Mouse (Mus musculus) thymus, adult 18-20 months (tissue): ENCODE results near the gene Pde4d.

Experiments
- DNase-seq, 2 experiments: peaks; one replicate each; pipeline ENCODE4 v3.0.0; 2022; ENCODE audit warnings: mixed read lengths in 2 of 2

The Pde4d gene

DNA sequence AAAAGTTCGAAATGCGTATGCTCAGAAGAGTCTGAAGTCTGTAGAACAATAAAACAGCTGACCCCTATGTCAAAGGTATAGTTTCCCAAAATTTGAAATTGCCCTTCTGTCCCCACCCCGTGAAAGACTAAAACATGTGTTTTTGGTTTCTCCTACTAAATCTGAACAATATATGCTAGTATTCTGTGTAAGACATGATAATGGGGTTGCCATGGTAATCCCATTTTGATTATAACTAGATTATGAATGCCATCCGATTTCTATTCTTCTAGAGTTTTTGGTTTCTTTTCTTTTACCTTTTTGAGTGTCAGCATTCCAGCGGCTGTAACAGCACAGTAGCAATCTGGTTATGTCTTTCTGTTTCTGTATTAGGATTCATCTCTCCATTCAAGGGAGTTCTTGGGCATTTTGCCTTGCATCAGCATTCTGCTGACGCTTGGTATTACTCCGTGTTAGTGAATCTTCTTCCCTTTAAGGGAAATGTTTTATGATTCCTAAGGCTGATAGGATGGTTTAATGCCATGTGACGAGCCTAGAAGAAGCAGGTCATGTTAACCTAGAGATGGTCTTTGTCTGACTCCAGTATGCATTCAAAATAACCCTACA, 1142.5 kb downstream of the Pde4d start:
- no peak for DNase-seq

DNA sequence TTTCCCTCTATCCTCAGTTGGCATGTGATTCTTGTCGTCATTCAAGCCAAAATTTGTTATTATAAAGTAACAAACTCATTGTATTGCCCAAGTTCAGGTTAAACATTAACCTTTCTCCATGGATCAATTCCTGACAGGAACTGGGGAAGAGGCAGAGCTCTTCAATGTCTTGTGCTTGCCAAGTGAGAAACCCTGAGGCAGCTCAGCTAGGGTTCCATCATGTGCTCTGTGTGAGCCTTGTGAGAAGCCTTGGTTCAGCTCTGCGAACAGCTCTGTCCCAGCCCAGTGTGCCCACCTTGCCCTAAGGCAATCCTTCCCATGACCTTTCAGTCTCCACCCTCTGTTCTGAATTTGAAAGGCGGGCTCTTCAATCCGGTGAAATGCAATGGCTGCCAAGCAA, 1150.0 kb downstream of the Pde4d start:
- no peak for DNase-seq

DNA sequence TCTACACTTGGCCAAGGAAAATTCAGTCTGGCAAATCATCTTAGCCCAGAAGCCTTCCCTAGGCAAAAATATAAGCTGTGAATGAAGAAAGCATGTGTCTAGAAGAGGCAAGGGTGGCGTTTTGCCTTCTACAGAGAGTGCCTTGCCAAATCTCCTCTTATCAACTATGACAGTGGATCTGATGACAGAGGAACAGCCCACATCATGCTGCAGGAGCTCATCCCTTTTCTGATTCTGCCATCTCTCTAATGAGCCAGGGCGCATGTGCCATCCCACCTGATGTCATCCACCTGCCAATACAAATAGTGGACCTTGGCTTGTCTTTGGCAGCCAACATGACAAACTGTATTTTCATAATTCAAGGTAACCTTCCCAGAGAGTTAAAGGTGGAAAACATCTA, 1154.3 kb downstream of the Pde4d start:
- no peak for DNase-seq

DNA sequence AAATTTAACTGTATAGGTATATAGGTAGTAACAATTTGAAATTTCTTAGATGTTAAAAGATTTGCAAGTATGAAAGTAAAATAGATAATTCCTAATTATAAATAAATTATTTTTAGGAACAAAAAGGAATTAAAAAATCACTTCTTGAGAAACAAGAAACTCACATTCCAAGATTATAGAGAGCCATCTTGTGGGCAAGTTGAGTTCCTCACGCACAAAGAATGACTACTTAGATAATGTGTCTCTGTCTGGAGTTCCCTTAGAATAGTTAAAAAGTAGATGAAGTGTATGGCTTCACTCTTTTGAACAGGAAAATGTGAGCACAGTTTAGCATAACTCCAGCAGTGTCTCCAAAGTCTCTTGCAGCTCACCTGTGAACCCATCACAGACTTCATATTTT, 1155.4 kb downstream of the Pde4d start:
- DNase-seq = no peak

- DNase-seq = no peak
Observed at GRCm38 (mm10) chr13:109609106-109609804, 1159.5 kb downstream of the Pde4d start.

DNA sequence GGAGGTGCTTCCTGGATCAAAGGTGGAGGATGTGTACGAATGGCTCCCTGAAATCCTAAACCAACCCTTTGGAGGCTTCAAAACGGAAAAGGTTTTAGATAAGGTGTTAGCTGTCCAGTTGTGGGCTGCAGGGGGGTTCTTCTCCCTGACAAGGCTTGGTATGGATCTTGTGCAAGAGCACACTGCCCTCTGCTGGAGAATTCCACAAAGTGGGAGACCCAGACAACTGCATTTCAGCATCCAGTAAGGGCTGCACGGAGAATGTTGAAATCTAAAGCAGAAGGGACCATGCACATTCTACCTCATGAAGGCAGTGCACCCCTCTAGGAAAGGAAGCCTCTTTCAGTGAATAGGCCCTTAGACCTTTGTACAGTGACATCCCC, 1160.0 kb downstream of the Pde4d start:
- DNase-seq = no peak

DNA sequence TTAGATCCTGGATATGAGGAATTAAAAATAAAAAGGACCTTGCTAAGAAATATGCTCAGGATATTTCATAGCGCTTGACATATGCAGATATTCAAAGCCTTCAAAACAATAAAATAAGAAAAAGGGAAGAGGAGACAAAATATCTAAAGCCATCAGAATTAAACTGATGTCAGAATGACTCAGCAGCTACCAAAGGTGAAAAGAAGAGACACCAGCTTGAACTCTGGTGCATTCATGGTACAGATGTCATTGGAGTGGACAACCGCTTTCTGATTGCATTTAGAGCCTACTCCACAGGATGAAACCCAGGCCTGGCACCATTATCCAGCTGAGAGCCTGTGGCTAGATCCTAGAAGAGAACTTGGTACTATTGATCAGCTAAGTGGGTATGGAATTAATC, 1161.0 kb downstream of the Pde4d start:
- no peak for DNase-seq

DNA sequence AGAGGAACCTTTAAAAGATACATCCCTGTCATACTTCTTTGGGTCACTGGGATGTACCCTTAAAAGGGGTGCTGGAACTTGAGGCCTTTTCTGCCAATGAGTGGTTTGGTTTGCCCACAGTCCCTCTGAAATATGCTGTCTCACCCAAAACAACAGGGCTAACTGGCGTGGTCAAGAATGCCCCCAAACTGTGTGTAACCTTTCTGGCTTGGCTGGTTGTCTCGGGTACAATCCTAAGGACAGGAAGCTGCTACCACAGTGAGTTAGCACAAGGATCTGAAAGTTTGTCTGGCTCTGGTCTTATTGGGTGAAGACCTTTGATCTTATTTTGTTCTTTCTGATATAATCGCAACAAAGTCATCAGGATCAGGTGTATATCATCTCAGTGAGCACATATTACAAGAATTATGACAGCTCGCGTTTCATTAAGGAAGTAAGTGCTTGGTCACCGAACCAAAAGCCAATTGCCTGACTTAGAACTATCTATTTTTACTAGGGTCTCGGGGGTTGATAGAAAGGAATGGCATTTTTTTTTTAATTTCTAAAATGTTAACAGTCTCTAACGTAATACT, 1165.6 kb downstream of the Pde4d start:
- no peak for DNase-seq

DNA sequence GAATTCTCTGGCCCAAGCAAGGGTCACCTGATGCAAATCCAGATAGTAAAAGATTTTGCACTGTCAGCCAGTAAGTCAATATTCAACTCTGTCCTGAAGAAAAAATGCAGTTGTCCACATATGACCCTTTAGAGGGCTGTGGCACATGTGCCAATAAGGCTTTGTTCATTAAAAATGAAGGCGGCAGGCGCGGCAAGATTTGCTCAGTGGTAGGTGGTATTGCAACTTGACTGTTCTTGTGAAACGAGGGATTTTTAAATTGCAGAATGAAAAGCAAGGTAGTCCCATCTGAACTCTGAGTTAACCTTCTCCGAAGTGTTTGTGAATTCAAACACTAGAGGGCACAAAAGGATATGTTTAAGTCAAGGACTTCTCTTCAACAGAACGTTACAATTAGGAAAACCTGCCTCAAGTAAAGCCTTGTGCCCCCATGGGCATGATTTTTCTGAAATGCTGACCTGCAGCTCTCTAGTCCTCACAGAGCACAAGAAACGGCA, 1166.1 kb downstream of the Pde4d start:
- no peak for DNase-seq

DNA sequence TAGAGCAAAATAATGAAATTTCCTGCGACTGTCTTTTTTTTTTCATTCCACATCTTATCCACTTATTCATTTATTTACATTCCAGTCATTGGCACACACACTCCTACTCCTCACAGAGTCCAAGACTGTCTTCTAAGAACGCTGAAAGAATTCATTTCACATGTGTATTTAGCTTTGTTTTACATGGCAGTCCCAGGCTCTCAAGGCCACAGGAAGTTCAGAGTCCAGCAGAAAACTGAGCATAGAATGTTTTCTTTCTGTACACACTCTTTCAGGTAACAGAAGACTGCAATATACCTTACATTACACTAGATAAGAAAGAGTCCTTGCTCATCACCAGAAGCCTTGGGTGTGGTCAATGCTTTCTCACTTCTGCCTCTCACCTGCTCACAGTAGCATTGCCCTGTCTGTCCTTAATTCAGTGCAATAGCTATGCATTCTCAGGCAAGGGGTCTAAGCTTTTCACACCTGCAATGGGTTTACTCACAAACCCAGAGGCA, 1169.5 kb downstream of the Pde4d start:
- DNase-seq = no peak

GRCm38 (mm10) chr13:109622207-109622606, 1172.5 kb downstream of the Pde4d start:
- DNase-seq = no peak

GRCm38 (mm10) chr13:109623201-109623600, 1173.5 kb downstream of the Pde4d start:
- DNase-seq = no peak

GRCm38 (mm10) chr13:109624772-109625349, 1175.1 kb downstream of the Pde4d start:
- DNase-seq = no peak

GRCm38 (mm10) chr13:109625466-109626129, 1175.8 kb downstream of the Pde4d start:
- no peak for DNase-seq

DNA sequence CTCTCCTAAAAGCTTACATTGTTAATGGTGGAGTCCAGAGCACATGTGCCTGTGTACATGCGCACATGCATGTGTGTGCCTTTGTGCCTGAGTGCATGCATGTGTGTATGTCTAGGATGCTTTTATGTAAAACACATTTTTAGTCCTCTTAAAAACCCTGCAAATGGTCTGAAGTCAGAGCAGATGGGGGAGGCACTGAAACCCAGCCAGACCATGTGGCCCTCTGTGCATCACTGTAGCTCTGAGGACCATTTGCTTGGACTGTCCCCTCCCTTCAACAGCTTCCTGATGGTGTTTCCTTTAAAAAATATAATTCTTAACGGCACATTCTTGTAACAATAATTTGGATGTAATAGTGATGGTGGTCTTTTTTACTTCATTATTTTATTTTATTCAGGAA, 1177.5 kb downstream of the Pde4d start:
- DNase-seq = no peak

DNA sequence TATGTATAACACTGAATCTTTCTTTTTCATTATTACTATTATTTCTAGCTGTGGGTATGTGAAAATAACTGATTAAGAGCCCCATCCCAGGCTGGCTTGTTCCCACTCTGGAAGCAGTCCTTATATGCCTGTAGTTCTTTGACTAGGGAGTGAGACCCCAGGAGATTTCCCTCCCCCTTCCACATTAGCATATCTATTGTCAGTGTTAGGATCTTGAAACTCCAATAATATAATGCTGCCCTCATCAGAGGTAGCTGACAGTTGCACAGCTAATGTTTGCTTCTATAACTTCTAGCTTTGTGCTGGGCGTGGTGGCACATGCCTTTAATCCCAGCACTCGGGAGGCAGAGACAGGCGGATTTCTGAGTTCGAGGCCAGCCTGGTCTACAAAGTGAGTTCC, 1178.9 kb downstream of the Pde4d start:
- DNase-seq = no peak

DNA sequence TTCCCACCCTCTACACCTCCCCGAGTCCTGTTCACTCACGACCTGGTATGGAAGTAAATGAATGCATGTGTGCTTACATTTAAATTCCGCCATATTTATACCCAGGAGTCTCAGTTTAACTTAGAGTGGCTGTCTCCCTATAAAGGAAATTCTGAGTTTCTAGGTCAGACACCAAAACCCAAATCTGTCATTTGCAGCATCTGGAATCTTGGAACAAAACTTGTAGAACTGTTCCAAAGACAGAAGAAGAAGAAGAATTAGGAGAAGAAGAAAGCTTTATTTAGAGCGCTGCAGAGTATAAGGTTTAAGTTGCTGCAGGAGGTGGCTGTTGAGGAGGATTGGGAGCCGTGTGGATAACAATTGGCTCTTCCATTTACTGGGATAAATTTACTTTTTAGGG, 1179.5 kb downstream of the Pde4d start:
- no peak for DNase-seq

- DNase-seq = no peak
Observed at GRCm38 (mm10) chr13:109631399-109632026, 1181.8 kb downstream of the Pde4d start.

DNA sequence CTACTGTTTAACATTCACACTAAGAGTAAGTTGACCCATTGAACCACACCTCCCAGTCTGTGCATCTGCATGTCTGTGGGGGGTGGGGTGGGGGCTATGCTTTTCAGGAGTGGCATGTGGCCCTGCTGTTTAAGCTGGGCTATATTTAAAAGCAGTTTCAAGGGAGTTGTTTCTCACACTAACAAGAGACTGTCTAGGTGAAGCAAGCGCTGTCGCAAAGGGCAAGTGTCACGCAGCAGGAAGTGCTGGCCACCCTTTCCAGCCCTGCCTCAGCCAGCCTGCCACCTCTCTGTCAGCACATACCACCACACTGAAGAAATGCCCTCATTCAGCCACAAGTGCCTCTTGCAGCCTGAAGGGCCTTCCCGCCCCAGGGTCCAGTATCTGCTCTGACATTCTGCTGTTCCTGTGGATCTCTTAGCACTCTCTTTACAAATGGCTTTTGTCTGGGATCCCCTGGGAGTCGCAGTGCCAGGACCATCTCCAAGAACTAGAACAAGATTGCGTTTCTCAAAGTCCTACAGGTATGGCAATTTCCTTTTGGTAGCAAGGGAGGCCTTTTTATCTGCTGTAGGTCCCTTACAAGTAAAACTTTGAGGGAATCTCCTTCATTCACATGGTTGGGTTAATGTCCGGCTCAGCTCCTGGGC, 1182.8 kb downstream of the Pde4d start:
- DNase-seq = no peak

DNA sequence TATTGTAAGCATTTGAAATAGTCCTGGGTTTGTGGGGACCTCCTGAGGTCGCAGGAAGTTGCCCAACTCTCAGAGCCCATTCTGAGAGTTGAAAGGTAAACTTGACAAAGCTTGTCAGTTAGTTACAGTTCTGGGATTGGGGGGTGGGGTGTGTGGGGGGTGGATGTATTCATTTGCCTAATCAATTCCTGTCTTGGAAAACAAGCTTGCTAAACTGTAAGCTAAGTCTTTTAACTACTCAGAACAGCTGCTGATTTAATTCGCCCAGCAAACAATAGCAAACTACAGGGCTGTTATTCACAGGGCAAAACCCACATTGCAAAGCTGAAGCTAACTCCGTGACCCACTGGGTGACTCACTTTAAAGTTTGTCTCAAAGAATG, 1183.3 kb downstream of the Pde4d start:
- DNase-seq = no peak

DNA sequence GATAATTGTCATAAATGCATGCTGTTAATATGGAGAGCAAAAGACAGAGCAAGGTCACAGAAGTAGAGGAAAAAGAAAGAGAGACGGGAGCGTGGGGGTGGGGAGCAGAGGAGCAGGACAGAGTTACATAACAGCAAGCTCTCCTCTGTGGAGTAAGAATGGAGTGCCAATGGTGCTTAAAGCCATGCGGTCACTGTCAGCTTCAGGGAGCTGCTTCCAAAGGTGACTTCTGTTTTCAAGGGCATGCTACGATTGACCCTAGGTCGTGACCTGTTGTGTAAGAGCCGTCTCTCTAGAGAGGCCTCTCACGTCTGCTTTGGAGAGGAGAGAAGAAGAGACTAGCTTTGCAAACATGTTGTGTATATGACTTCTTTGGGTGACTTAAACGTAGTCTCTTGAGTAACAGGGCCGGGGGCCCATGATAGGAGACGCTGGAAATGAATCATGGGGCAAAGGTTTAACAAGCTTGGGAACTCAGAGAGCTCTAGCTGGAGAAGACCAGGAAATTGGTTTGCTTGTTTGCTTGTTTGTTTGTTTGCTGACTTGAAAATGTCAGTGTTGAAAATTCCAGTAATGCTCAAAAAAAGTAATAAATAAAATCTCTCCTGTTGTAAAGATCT, 1186.3 kb downstream of the Pde4d start:
- DNase-seq = no peak

DNA sequence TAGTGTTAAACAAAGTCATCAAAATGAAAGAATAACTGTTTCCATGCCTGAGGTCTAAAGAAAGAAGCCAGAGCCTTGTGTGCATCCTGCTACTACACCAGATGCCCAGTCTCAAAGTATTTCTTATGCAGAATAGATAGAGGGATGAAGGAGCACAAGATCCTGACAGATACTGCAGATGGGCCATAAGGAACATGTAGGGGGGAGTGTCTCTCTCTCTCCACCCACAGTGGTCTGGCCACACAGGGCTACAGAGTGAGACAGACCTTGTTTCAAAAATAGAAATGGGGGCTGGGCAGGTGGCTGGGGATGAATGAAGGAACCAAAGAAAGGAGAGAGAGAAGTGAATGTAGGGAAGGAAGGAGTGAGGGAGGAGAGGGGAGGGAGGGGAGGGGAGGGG, 1188.5 kb downstream of the Pde4d start:
- no peak for DNase-seq
